Mouse (Mus musculus) ES-Bruce4 (cell line): Measurements from ENCODE around the gene Rasgrp4.

Experiments used
- CTCF ChIP-seq: IDR thresholded peaks from one replicate; pipeline ENCODE4 v1.8.1; 2011; ENCODE audit warnings: low read depth, low read length
- EP300 ChIP-seq: IDR thresholded peaks from 2 replicates; pipeline ENCODE4 v1.6.1; 2011; ENCODE audit warnings: low read depth, low read length; ENCODE audit not compliant: insufficient read depth
- POLR2A ChIP-seq: IDR thresholded peaks from one replicate; pipeline ENCODE4 v1.8.1; 2011; ENCODE audit warnings: low read length; ENCODE audit not compliant: insufficient read depth

GRCm38 (mm10) chr7:29124970-29125369 is 9.7 kb upstream of the Rasgrp4 start, which contains the start of gene Ryr1:
- peak; percentile 77 for TF ChIP-seq POLR2A
- TF ChIP-seq CTCF = no peak
- TF ChIP-seq EP300 = no peak
